Mouse (Mus musculus): ENCODE results near the gene 4930447C04Rik.

Gene 4930447C04Rik

DNA sequence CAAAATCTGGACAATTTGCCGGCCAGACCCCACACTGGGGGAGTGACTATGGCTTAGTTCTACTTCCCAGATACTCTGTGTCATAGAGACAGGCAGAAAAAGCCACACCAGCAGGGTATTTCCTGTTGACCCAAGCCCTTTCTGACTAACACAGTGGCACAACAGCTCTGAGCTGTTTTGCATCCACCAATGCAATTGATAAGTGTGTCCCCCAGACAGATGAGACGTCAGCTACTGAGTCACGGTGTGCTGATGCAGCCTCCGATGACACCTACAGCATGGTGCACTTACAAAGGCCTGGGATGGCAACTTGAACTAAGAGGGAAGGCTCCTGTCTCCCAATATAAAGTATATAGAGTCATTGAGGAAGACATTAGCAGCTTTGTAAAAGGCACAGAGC, 103.3 kb downstream of the 4930447C04Rik start:
- DNase-seq (ENCODE audit: low spot score), result no peak

DNA sequence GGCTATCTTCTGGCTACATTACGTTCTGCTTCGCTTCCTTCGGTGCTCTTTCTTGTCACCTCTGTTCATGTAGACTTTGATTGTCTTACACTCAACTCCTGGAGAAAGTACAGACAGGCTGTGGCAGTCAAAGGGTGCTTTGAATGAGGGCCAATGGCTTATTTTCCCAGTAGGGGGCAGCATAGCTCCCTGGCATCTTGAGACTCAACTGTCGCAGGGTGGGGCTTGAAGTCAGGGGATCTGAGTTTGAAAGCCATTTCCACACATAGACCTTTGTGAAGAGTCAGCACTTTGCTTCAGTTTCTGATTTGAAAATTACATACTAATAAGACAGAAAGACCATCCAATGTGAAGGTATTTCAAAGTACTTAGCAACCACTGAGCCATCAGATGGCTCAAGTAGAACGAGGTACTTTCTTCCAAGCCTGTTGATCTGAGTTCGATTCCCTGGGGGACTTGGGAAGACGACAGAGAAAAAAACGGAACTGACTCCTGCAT, 105.0 kb downstream of the 4930447C04Rik start:
- DNase-seq (ENCODE audit: low spot score), result peak; percentile 28

DNA sequence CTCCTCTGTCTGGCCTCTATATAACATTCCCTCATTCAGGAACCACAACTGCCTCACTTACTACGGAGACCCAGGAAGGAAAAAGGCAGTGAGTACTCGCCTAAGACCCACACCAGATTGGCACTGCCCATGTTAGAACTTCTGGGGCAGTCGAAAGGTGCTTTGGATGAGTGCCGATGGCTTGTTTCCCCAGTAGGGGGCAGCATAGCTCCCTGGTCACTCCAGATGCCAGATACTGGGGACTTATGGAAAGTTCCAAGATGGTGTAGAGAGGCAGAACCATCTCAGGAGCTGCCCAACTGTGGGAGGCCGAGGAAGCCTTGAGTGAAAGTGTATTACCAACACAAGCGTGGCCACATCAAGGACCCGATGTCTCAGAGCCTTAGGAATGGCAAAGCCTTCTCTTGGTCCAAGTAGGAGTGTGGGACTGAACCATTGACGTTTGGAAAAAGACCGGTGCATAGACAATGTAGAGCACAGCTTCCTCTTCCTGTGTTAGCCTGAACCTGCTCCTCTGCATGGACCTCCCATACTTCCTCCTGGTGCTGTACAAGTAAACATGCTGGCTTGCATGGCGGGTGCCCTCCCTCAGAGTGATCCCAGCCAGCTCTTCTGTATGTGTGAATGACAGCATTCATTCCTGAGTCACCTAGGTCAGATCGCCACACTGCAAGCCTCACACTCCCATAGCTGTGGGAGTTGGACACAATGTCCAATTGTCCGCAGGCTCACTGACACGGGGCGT, 105.6 kb downstream of the 4930447C04Rik start:
- DNase-seq (ENCODE audit: low spot score), result peak; percentile 44

DNA sequence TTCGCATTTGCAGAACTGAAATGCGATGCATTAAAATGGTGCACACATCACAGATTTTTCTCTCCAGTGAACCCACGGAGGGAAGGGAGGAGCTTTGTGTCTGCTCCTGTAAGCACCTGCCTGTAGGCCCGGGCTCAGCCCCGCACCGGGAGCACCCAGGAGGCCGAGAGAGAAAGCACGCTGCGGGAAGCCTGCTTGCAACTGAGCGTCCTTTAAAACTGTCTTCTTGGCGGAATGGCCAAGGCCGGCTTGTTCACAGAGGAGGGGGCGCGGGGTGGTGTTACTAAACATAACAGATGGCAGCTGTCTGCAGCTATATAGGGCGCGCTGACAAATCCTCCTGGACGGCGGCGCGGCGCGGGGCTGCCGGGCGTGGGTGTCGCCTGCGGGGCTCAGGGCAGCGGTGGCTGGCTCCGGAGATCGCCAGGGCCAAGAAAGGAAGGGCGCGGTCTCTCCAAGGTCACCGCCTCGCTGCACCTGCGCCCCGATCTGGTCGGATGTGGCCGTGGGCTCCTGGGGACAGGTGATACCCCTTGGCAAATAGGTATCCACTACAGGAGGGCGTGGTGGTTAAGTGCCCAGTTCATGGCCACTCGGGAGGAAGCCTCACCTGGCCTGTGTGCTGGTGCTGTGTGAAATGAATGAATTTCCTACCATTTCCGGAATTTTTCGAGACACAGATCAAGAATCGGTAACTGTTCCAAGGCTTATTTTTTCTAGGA, 108.7 kb downstream of the 4930447C04Rik start:
- DNase-seq (ENCODE audit: low spot score), result peak; percentile 37
